Mouse (Mus musculus) thymus, postnatal 0 days (tissue): ENCODE data around the gene Ttc7b. TPM values are rescaled to one million over a fixed set of nuclear protein-coding genes. Genes with fewer than 3 reads are reported as not detected.
A peak's percentile ranks its signal among the peaks of the same experiment; 100 is the strongest.

ENCODE experiments used
- DNase-seq: peaks from one replicate; pipeline ENCODE4 v3.0.0-alpha.2; 2015; ENCODE audit warnings: low spot score
- polyA plus RNA-seq: library from polyadenylated mRNA; unstranded; fragments of >200 nt; fragmentation: Nextera tagmentation; extraction: Ambion mirVana; gene quantifications from 2 replicates; pipeline ENCODE4 v1.2.1, GENCODE M21; 2015

Gene Ttc7b
- 5.3 and 7.3 TPM in 2 replicates for polyA plus RNA-seq

DNA sequence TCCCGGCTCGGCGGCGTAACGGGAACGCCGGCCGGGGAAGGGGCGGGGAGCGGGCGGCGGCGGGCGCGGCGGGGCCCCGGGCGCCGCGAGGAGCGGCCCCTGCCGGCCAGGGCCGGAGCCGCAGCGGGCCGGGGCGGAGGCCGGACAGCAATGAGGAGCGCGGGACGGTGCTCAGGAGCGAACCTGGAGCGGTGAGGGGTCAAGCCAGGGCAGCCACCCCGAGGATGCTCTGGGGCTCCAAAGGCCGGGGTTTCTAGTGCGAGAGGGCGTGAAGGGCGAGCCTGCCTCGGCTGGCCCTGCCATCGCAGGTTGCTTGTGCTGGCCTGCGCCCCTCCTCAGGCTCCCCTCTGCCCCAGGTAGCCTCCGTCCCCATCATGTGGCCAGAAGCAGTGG, at the start of gene Ttc7b:
TSS of gene Ttc7b (minus strand) at position 33 of the 393 bp plus-strand sequence.
- DNase-seq, result no peak

- DNase-seq, result no peak
Observed at GRCm38 (mm10) chr12:100568831-100569230, 48.2 kb upstream of the Ttc7b start.

DNA sequence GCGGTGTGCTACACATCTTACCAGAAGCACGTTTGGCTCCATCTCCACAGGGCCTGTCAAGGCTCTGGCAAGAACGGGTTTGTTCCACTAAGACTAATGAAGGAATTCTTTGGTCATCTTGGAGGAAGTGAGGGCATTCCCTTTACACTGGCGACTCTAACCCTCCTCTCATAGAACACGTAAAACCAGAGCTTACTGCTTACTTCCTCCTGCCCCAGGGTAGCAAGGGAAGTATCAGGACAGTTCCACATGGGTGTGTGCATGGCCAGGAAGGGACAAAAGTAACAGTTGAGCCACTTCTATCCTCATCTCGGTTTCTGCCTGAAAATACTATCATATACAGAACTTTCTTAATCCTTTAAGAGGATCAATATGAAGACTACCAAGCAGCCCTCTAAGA, 47.5 kb upstream of the Ttc7b start:
- no peak for DNase-seq

DNA sequence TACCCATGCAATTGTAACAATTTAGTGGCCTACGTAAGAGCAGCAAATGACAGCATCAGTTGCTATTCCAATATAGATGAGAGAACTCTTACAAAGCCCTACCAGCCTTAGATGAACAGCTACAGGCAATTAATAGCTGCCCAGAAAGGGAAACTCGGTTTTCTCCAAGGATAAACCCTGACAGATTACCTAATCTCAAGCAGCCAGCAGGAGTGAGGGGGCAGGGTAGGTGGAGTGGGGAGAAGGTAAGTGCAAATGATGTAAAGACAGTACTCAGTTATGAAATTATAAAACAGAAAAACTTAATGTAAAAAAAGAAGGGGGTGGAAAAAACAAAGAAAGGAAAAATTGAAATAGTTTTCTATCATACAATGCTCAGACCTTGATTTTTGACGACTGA, 47.0 kb upstream of the Ttc7b start:
- no peak for DNase-seq

DNA sequence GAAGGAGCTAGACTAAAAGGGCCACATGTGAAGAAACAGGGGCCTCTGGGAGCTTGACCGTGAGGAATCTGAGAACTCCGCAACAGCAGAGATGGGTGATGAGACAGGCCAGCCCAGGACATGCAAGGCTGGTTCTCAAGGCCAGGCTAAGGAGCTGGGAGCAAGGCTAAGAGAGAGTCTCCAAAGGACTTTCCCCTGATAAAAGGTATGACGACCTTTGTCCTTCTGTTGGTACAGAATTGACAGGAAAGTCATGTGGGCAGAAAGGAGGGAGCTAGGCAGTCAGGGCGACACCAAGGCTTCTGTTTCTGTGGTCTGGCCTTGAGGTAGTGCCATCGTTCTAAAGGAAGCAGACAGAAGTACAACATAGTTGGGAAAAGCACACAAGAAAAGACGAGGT, 33.0 kb upstream of the Ttc7b start:
- no peak for DNase-seq

DNA sequence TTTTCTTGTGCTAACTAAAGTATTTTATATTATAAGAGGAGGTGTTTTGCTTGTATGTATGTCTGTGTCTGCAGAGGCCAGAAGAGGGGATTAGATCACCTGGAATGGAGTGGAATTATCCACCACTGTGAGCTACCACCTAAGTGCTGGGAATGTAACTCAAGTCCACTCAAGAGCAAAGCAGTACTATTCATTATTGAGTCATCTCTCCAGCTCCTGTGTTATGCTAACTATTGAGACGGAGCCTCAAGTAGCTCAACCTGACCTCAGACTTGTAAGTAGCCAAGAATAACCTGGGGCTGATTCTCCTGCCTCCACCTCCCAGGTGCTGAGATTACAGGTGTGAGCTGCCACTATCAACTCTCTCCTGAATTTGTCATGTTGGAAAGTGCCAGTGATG, 31.3 kb upstream of the Ttc7b start:
- DNase-seq, result no peak

DNA sequence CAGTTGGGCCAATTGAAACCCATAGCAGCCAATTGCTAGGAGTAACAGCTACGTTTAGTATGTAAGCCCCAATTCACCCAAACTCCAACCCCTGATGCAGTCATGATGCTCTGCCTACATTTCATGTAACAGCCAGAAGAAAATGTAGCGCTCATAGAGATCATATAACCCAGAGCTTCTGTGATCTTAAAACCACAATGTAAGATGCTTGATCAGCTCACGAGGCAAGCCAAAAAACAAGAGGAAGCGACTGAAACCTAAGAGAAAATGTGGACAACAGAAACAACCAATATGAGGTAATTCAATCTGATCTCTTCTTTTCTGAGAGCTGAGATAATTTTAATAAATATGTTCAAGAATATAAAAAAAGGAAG, 23.6 kb upstream of the Ttc7b start:
- peak; percentile 38 for DNase-seq

DNA sequence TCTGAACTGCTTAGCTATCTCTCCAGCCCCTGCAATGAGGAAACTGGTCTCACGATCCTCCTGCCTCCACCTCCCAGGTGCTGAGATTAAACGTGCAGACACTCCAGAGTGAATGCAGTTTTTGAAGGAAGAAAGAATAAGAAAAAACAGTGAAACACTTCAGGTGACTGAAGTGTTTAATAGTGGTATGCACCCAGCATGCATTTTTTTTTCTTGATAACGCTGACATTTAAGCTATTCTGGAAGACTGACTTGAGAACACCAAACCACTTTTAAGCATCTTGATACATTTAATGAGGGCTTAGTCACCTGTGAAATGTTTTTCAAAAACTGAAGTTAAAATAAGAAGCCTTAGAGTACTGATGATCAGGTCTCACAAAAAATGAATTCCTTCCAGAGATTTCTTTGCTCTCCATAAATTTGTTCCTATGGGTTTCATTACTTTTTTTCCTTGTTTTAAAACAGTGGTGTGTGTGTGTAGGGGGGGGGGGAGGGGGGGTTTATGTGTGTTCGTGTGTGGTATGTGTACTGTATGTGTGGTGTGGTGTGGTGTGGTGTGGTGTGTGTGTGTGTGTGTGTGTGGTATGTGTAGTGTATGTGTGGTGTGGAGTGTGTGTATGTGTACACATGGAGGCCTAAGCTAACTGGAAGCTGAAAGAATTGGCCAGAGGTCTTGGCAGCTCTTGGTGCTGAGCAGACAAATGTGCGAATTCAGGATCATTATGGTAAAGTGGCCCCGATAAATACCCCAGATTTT, 23.0 kb upstream of the Ttc7b start:
- DNase-seq, result no peak

DNA sequence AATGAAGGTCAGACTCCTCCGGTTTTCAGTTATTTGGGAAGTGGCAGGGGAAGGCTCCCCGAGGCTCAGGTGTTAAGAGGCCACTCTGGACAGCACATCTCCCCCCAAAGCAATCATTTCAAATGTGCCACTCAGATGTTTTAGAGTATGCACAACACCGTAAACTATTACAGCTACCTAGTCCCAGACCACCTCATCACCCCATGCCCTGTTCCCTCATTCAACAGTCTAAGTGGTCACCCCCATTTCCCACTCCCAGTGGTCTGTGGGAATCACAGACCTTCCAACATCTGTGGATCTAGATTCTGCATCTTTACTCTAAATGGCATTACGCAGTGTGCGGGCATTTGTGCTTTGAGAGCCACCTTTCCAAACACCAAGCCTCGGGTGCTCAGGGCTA, 21.9 kb upstream of the Ttc7b start:
- DNase-seq, result no peak

DNA sequence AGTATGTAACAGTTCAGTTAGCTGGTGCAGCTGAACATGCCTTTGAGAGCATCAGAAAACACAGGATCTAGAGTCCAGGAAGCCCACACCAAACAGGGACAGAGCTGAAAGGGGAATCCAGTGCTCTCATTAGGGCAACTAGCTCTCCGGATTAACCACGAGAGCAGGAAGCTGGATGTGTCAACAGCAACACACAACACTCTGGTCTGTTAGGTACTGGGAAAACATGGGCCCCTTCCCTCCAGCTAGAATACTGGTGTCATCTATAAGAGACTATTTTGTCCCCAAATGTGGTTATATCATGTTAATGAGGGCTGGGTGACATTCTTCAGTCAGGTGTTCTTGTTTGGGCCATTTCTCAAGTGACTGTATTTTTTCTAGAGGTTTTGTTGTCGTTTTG, 21.4 kb upstream of the Ttc7b start:
- no peak for DNase-seq

DNA sequence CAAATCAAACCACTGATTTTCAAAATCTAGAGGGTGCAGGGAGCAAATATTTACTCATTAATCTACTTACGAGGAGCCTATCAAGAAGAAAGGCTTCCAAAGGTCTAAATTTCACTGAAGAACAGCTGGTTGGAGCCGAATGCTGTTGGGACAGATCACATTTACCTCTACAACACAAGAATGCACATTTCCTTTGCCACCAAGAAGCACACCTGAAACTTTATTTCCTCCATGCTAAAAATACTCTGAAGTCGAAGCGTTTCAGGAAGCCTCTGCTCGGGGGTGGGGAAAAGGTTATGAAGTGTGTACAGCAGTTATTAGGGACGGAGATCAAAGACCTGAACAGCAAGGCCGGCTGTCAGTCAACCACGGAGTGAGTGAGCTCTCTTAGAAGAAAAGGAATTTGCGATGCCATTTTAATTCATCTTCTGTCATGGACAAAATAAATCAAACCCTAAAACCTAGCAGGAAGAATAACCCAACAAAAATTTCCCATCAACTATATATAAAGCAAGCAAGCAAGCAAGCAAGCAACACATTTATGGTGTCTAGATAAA, 18.6 kb upstream of the Ttc7b start:
- no peak for DNase-seq

- no peak for DNase-seq
Observed at GRCm38 (mm10) chr12:100538445-100539157, 18.0 kb upstream of the Ttc7b start.

- no peak for DNase-seq
Observed at GRCm38 (mm10) chr12:100537091-100537490, 16.5 kb upstream of the Ttc7b start.

DNA sequence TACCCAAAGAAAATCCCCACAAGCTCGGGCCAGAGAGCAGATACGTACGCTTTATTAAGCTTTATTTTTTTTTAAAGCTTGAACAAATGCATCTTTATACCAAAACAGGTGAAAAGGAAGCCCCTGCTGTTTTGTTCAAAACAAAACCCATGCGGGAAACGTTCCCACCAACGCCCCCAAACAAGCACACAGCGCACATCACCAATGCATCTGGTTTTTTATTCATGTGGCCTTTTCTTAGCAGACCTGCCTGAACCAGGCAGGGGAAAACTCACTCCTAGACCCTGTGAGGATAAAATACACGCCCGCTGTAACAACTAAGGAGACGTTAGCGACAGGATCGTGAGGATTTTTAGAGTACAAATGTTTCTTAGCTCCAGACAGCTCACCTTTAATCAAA, 14.4 kb upstream of the Ttc7b start:
- DNase-seq, result no peak

DNA sequence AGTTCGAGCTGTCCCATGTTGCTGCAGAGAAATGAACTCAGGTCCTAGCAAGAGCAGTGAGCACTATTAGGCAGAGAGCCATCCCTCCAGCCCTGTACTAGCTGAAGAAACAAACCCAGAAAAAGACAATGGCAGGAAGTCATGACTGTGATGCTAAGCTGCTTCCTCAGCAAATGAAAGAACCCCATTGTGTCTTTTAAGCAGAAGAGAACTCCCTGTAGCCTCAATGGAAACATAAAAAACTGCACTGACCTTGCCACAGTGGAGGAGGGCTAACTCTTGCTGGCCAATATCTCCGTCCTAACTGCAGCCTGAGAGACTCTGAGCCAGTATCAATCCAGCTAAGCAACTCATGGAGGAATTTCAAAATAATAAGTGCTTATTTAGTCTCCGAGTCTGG, 13.4 kb upstream of the Ttc7b start:
- DNase-seq, result no peak

- DNase-seq, result no peak
Observed at GRCm38 (mm10) chr12:100533209-100533608, 12.6 kb upstream of the Ttc7b start.

DNA sequence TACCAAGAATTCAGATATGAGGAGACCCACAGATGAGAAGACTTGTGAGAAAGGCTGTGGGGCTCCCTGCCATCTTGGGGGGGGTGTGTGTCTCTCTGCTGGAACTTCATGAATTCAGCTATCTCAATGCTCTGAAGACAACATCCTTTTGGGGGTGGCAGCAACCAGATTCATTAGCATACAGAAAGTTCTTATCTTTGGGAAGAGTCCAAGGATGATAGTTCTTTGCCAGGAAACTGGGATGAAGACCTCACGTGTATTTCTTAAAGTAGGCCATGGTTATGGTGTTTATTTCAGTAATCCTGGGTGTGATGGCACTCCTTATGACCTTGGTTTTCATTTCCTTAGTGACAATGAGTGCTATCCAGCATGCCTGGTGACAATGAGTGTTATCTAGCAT, 11.1 kb upstream of the Ttc7b start:
- DNase-seq, result no peak

GRCm38 (mm10) chr12:100530871-100531270, 10.2 kb upstream of the Ttc7b start:
- peak; percentile 69 for DNase-seq

- no peak for DNase-seq
Observed at GRCm38 (mm10) chr12:100529651-100530050, 9.0 kb upstream of the Ttc7b start.

GRCm38 (mm10) chr12:100529172-100529571, 8.5 kb upstream of the Ttc7b start:
- DNase-seq, result no peak

DNA sequence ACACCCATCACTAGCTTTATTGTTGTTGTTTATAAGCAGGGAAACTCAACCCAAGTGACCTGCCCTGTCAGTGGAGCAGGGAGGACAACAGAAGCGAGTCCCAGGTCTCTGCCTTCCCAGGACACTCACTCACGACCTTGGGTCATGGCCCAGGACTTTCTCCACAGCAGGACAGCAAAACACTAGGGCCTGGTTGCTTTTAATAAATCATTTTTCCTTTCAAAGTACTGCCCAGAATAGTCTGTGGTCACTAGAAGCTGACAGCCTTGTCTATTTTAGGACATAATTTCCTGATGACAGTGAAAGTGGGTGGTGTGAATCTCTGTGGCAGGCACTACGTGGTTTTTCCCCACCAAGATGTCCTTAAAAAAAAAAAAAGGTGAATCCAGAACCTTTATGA, 7.6 kb upstream of the Ttc7b start:
- no peak for DNase-seq

GRCm38 (mm10) chr12:100527753-100528152, 7.1 kb upstream of the Ttc7b start:
- peak; percentile 71 for DNase-seq

GRCm38 (mm10) chr12:100527241-100527640, 6.6 kb upstream of the Ttc7b start:
- DNase-seq, result no peak
